Mouse (Mus musculus) ovary, postnatal 14 days (tissue): ENCODE results near the gene Hoxa6.
A peak's percentile ranks its signal among the peaks of the same experiment; 100 is the strongest.

ENCODE experiments used
- DNase-seq: peaks from one replicate; pipeline ENCODE4 v3.0.0; 2022; ENCODE audit warnings: low spot score

Gene Hoxa6

GRCm38 (mm10) chr6:52214271-52214670 is 5.7 kb upstream of the Hoxa6 start:
- DNase-seq = no peak

GRCm38 (mm10) chr6:52213119-52213986 is 4.8 kb upstream of the Hoxa6 start, which contains the start of the genes Hoxa3 and Gm28308:
Gene Hoxa3, minus strand, starts transcription at chr6:52213336.
Gene Gm28308, minus strand, starts transcription at chr6:52213339.
- DNase-seq = no peak

GRCm38 (mm10) chr6:52212556-52213118 is 4.1 kb upstream of the Hoxa6 start:
- no peak for DNase-seq

GRCm38 (mm10) chr6:52211961-52212360 is 3.4 kb upstream of the Hoxa6 start:
- DNase-seq = no peak

- peak; percentile 71 for DNase-seq
Measured at GRCm38 (mm10) chr6:52211170-52211935, 2.8 kb upstream of the Hoxa6 start.

GRCm38 (mm10) chr6:52209685-52210046 is 1.1 kb upstream of the Hoxa6 start:
- DNase-seq = no peak

- DNase-seq = no peak
Measured at GRCm38 (mm10) chr6:52208868-52209684, 554 bp upstream of the Hoxa6 start.

GRCm38 (mm10) chr6:52207684-52207976 is 892 bp downstream of the Hoxa6 start:
- no peak for DNase-seq

- no peak for DNase-seq
Measured at GRCm38 (mm10) chr6:52206882-52207683, 1.4 kb downstream of the Hoxa6 start.

- DNase-seq = no peak
Measured at GRCm38 (mm10) chr6:52205638-52206621, 2.6 kb downstream of the Hoxa6 start.

GRCm38 (mm10) chr6:52205221-52205620 is 3.3 kb downstream of the Hoxa6 start:
- DNase-seq = no peak

GRCm38 (mm10) chr6:52204050-52204752 is 4.3 kb downstream of the Hoxa6 start, which contains the start of gene Hoxa5:
Gene Hoxa5, minus strand, starts transcription at chr6:52204587.
- DNase-seq = peak; percentile 78

- no peak for DNase-seq
Measured at GRCm38 (mm10) chr6:52203371-52204049, 5.0 kb downstream of the Hoxa6 start.

- DNase-seq = no peak
Measured at GRCm38 (mm10) chr6:52203121-52203370, 5.5 kb downstream of the Hoxa6 start.

- DNase-seq = no peak
Measured at GRCm38 (mm10) chr6:52202362-52203120, 6.0 kb downstream of the Hoxa6 start.

GRCm38 (mm10) chr6:52201269-52201668 is 7.3 kb downstream of the Hoxa6 start:
- no peak for DNase-seq

- DNase-seq = no peak
Measured at GRCm38 (mm10) chr6:52200751-52201250, 7.7 kb downstream of the Hoxa6 start.
